Mouse (Mus musculus) CH12.LX (cell line): Measurements from ENCODE around the gene Mybpc3.

Source experiments
- CTCF ChIP-seq, 2 experiments: IDR thresholded peaks in 1 of 2; conservative IDR thresholded peaks in 1 of 2; 2 replicates each; pipeline ENCODE4 v1.5.1; 2011 to 2012; ENCODE audit warnings: low read depth in 2 of 2, low read length in 2 of 2, improper control_type of control experiment in 1 of 2, inconsistent platforms in 1 of 2, mild to moderate bottlenecking in 1 of 2, moderate library complexity in 1 of 2
- GABPA ChIP-seq: IDR thresholded peaks from 2 replicates; pipeline ENCODE4 v1.6.1; 2012; ENCODE audit warnings: low read depth, low read length, improper control_type of control experiment, inconsistent platforms; ENCODE audit not compliant: insufficient replicate concordance
- KAT2A ChIP-seq: IDR thresholded peaks from 2 replicates; pipeline ENCODE4 v1.6.1; 2012; ENCODE audit warnings: low read length, improper control_type of control experiment, inconsistent platforms; ENCODE audit not compliant: insufficient replicate concordance
- POLR2A ChIP-seq: IDR thresholded peaks from 2 replicates; pipeline ENCODE4 v1.6.1; 2011; ENCODE audit warnings: low read depth, mild to moderate bottlenecking, improper control_type of control experiment, low read length
- RAD21 ChIP-seq: IDR thresholded peaks from 2 replicates; pipeline ENCODE4 v1.6.1; 2011; ENCODE audit warnings: low read depth, mild to moderate bottlenecking, low read length, improper control_type of control experiment, moderate library complexity
- SMC3 ChIP-seq: IDR thresholded peaks from 2 replicates; pipeline ENCODE4 v1.6.1; 2011; ENCODE audit warnings: low read depth, low read length, improper control_type of control experiment
- TBP ChIP-seq: conservative IDR thresholded peaks from 2 replicates; pipeline ENCODE4 v1.6.1; 2011; ENCODE audit warnings: low read depth, low read length, improper control_type of control experiment
- UBTF ChIP-seq: IDR thresholded peaks from 2 replicates; pipeline ENCODE4 v1.6.1; 2012; ENCODE audit warnings: low read depth, mild to moderate bottlenecking, inconsistent platforms, low read length, improper control_type of control experiment, moderate library complexity
- USF1 ChIP-seq: IDR thresholded peaks from 2 replicates; pipeline ENCODE4 v1.6.1; 2014; ENCODE audit warnings: low read depth, mild to moderate bottlenecking, inconsistent platforms, low read length, improper control_type of control experiment
- ZKSCAN1 ChIP-seq: IDR thresholded peaks from 2 replicates; pipeline ENCODE4 v1.6.1; 2012; ENCODE audit warnings: low read depth, inconsistent platforms, low read length, improper control_type of control experiment, borderline replicate concordance

DNA sequence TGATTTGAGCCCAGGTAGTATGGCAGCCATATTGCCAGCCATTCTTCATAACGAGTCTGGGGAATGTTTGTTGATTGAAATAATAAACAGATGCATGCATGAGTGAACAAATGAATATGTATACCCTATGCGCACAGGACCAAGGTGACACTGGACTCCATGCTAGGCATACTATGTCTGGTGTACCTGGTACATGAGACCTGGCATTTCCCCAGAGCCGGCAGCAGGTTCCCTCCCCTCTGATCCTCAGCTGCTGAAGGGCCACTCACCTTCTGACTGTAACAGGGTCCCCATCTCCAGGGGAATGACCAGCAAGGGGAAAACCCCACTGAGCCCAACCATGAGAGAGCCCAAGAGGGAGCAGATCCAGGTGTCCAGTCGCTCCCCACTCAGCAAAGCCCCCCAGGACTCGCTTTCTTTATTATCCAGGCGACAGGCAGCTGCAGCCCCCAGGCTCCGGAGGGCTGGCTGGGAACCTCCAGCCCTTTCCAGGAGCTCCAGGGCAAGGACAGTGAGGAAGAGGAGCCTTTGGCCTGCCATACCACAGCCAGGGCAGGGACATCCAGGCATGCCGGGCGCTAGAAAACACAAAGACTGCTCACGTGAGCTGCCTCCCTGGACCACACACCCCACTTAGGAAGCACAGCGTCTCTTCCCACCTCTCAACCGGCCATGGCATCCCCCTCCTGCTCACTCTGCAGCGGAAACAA, 49.6 kb upstream of the Mybpc3 start:
- TF ChIP-seq CTCF (conservative IDR thresholded peaks at IDR 0.05 in 1 of 2, IDR thresholded peaks at IDR 0.05 in 1 of 2; ENCODE audit: low read depth in 2 of 2, low read length in 2 of 2), result no peak
- TF ChIP-seq POLR2A, result no peak
- TF ChIP-seq RAD21, result no peak
- TF ChIP-seq GABPA, result no peak
- no peak for TF ChIP-seq USF1
- TF ChIP-seq KAT2A, result no peak
- no peak for TF ChIP-seq SMC3
- TF ChIP-seq TBP, result no peak
- TF ChIP-seq ZKSCAN1, result no peak
- no peak for TF ChIP-seq UBTF
